Mouse (Mus musculus) lung, adult 10 weeks (tissue): Measurements from ENCODE around the gene Zfp976. TPM values are rescaled to one million over a fixed set of nuclear protein-coding genes. Genes with fewer than 3 reads are reported as not detected.

ENCODE experiments used
- polyA plus RNA-seq: library from polyadenylated mRNA; stranded (reverse); fragments of 350-450 nt; fragmentation: Illumina TruSeq; extraction: RNeasy Lipid Tissue Mini Kit (QIAGEN cat#74804); gene quantifications from one replicate; pipeline ENCODE4 v1.2.3, GENCODE M21; 2014; ENCODE audit warnings: low read depth, low replicate concordance; ENCODE audit not compliant: insufficient read depth

The Zfp976 gene
- 2.3 TPM for polyA plus RNA-seq

GRCm38 (mm10) chr7:42642152-42643115 lies at the start of gene Zfp976:
Gene Zfp976 (minus strand): TSS chr7:42642588.

DNA sequence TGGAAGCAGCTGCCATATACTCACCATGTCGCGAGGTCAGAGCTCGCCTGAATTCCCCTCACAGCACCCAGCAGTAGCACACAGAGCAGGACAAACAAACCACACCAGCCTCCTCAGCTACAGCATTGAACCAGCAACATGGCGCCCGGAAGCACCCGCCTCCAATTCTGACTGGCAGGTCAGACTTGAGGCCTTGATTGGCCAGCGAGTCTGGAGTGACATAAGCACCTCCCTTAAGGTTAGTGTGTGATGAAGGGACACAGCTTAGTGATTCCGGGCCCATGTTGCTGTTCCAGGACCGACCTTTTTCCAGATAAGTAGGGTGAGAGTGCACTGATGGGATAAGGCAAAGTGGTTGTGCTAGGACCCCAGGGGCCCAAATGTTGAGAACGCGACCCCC lies 50.0 kb downstream of the Zfp976 start, which contains the start of gene Zfp977:
Zfp977 (minus strand) TSS at position 135 of the 400 bp plus-strand sequence.

GRCm38 (mm10) chr7:42578488-42578887 lies 63.9 kb downstream of the Zfp976 start, which contains the start of gene Gm21028:
Gene Gm21028 (minus strand): TSS chr7:42578588.

Other genes with a start within 250 kb of the Zfp976 start
- not detected for gene 4933421I07Rik, start 194.5 kb downstream of the Zfp976 start, polyA plus RNA-seq
- gene Zfp141, start 136.8 kb downstream of the Zfp976 start, polyA plus RNA-seq = 3.3 TPM
- gene Gm21028, start 64.0 kb downstream of the Zfp976 start, polyA plus RNA-seq = not detected
- 0.55 TPM for gene Zfp977, start 50.0 kb downstream of the Zfp976 start, polyA plus RNA-seq
- gene Zfp975, start 50.2 kb upstream of the Zfp976 start, polyA plus RNA-seq = 2.9 TPM
- gene Gm17067, start 84.4 kb upstream of the Zfp976 start, polyA plus RNA-seq = not detected
- not detected for gene Vmn2r62, start 150.9 kb upstream of the Zfp976 start, polyA plus RNA-seq
- not detected for gene Gm2381, start 224.6 kb upstream of the Zfp976 start, polyA plus RNA-seq